Mouse (Mus musculus): ENCODE results near the gene Slc27a5. TPM values are rescaled to one million over a fixed set of nuclear protein-coding genes. Genes with fewer than 3 reads are reported as not detected.
A peak's percentile ranks its signal among the peaks of the same experiment; 100 is the strongest.

The Slc27a5 gene
- total RNA-seq, 2 experiments from 2014 or later = not detected

DNA sequence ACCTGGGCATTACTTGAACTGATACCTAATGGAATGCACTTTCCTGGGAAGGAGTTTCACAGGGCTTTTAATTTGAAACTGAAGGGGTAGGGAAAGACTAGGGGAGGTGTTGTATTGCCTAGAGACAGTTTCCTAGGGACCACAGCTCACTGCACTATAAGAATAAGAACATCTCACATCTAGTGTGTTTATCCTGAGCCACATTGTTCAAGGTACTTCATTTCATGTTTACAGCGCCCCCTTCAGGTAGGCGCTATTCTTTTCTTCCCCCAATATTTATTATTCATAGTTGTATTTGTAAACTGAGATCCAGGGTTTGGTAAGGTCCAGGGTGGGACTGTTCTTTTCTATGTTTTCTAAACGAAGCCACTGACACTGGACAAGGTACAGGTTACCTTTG, 5.8 kb downstream of the Slc27a5 start:
- peak; percentile 60 for ATAC-seq (replicated peaks; ENCODE audit: poor library complexity, severe bottlenecking)

DNA sequence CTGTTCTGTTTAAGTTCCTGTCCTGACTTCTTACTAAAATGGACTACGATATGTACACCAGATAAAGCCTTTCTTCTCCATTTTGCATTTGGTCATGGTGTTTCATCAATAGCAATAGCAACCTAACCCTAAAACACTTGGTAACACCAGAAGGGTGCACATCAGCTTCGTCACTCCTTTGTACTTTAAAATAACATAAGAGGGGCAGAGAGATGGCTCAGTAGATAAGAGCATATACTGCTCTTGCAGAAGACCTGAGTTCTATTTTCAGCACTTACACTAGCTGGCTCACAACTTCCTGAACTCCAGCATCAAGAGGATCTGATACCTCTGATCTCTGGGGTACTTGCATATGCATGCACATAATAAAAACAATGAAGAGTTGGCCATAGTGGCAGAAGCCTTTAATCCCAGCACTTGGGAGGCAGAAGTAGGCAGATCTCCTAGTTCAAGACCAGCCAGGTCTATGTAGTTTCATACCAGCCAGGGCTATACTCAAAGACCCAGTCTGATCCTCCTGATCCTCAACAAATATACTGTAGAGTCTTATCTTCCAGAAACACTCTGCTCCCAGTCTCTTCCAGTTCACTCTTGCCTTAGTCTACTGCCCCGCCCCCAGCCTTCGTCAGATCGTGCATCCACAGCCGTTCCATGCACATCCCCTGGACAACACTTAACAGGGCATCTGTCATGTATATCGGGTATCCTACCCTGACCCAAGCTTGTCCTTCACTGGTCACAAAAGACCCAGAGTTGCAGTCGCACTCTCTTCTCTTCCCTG, 10.4 kb downstream of the Slc27a5 start:
- ATAC-seq (replicated peaks; ENCODE audit: poor library complexity, severe bottlenecking) = peak; percentile 45; the same call in 1 of the 2 replicates

DNA sequence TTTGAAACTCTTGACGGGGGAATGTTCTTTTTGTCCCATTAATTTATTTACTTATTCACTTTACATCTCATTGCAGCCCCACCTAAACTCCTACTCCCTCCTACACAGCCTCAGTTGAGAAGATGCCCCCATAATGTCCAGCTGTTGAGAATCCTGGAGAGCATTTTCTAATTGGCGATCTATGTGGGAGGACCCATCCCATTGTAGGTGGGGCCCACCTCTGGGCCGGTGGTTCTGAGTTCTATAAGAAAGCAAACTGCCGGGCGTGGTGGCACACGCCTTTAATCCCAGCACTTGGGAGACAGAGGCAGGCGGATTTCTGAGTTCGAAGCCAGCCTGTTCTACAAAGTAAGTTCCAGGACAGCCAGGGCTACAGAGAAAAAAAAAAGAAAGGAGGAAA, 11.1 kb downstream of the Slc27a5 start:
- ATAC-seq (replicated peaks; ENCODE audit: poor library complexity, severe bottlenecking) = no peak

DNA sequence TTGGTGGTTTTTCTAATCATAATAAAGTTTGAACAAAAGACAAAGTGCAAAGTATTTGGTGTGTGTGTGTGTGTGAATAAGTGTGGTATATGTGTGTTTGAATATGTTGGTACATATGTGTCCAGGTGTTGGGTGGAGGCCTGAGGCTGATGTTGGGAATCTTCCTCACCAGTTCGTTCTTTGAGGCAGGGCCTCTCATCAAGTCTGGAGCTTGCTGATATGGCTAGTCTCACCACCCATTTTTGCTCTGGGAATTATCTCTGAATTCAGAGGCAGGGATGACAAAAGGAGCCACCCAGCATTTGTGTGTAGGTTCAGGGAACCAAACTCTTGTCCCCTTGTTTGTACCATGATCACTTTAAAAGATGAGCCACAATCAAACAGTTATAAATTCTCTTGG, 12.3 kb downstream of the Slc27a5 start:
- no peak for ATAC-seq (replicated peaks; ENCODE audit: poor library complexity, severe bottlenecking)

DNA sequence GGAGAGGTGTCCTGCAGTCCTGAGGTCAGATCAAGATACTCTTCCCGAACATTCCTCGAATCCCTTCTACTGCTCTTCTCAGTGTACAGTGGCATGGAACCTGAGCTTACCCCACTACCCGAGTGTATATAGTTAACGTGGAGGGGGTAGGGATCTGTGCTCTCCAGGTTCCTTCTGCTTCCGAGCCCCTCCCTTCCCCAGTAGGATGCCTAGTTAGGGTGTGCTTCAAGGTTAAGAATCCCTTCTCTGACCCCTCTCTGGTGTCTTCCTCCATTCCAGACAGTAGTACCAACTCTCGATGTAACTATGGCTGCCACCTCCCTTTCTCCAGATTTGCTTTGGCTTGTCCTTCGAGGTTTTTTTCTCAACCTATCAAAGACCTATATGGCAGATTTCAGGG, 17.7 kb downstream of the Slc27a5 start:
- no peak for ATAC-seq (replicated peaks; ENCODE audit: poor library complexity, severe bottlenecking)

DNA sequence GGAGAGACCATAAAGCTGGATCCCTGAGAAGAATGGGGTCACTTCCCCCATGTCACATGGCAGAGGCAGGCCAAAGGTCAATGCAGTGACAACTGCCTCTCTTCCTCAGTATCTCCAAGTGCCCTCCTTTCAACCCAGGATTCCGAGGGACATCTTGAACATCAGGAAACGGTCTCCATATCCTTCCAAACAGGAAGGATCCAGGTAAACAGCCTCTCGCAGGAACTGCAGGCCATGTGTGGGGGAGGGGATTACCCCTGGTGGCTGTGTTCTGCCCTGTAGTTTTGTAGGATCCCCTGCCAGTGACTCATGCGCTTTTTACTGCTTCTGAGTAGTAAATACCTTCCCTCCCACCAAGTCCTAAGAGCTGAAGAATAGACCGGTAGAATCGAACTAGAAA, 18.2 kb downstream of the Slc27a5 start:
- no peak for ATAC-seq (replicated peaks; ENCODE audit: poor library complexity, severe bottlenecking)

DNA sequence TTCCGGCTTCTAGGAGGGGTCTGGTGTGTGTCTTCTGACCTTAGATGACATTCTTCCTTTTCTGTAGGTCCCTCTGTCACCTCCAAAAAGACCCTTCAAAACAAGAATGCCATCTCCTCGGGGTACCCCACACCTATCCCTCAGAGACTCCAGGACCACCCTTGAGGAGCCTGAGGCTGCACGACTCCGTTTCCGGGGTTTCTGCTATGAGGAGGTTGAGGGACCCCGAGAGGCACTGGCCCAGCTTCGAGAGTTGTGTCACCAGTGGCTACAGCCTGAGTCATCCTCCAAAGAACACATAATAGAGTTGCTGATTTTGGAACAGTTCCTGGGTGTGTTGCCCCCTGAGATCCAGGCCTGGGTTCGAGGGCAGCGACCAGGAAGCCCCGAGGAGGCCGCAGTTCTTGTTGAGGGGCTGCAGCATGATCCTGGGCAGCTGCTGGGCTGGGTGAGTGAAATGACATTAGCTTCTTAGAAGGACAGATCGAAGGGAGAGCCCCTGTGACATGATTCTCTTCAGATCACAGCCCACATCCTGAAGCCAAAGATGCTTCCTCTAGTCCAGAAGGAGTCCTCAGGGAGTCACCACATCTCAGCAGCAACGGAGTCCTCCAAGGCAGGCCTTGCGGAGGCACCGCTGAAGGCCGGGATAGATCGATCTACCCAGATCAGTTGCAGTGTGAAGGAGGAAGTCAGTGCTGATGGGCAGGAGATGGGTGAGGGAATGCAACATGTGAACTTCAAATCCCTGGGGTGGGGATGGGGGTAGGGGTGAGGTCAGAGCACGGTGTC, 18.9 kb downstream of the Slc27a5 start:
- ATAC-seq (replicated peaks; ENCODE audit: poor library complexity, severe bottlenecking) = no peak

DNA sequence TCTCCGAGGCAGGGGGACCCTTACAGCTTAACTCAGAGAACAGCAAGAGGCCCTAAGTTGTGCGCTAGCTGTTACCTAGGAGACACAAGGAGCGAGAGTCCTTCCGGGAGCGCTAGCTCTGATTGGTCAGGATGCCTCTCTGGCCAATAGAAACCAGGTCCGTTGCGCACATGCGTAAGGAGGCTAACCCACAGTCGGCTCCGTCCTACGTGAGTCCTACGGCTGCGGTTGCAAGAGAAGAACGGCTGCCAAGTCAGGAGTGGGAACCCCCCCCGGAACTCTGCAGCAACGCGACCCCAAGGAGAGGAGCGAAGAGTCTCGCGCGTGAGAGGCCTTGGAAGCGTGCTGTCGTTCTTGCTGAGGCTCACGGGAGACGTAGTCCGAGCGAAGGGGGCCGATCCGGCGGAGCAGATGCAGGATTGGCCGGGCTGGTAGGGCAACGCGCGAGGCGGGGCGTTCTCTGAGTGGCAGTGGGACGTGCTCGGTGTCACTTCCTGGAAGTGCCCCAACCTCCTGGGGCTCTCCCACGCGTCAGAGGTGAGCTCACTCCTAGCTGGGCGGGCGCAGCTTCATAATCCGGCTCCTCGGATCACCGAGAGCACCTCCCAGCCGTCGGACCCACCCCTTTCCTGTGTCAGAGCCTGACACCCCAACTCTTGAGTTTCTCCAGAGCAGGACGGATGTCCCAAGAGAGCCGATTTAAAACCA, 20.2 kb downstream of the Slc27a5 start, which contains the start of gene Zfp446:
Zfp446 (plus strand) TSS at position 167 of the 708 bp plus-strand sequence.
- peak; percentile 92 for ATAC-seq (replicated peaks; ENCODE audit: poor library complexity, severe bottlenecking)

DNA sequence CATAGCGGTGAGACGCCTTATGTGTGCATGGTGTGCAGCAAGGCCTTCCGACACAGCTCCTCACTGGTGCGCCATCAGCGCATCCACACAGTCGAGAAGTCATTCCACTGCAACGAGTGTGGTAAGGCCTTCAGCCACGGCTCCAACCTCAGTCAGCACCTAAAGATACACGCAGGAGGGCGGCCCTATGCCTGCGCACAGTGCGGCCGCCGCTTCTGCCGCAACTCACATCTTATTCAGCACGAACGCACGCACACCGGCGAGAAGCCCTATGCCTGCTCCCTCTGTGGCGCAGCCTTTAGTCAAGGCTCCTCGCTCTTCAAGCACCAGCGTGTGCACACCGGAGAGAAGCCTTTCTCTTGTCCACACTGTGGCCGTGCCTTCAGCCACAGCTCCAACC, 27.1 kb downstream of the Slc27a5 start:
- ATAC-seq (replicated peaks; ENCODE audit: poor library complexity, severe bottlenecking) = no peak

DNA sequence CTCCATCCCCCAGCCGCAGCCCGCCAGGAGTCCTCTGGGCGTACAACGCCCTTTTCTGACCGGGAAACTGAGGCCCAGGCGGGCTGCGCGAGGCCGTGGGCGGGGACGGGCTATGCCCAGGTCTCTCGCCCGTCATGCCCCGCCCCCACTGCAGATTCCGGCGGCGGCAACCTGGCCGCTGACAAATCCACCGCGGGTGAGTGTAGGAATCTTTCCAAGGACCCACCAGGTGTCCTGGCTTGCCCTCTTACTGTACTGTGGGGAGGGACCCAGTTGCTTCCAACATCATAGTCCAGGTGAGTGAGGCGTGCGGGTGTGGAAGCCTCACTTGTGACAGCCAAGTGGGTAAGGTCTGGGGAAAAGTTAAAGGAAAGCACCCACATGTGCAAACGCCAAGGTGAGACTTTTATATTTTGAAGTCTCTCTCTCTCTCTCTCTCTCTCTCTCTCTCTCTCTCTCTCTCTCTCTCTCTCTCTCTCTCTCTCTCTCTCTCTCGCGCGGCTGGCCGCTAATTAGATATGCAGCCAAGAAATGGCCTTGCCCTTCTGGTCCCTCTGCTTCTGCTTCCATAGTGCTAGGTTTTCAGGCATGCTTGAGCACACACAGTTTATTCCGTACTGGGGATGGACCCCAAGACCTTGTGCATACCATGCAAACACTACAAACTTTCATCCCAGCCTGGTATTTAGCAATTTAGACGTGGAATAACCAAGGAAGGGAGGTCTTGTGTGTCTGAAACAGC, 31.7 kb downstream of the Slc27a5 start:
- peak; percentile 37 for ATAC-seq (replicated peaks; ENCODE audit: poor library complexity, severe bottlenecking)

DNA sequence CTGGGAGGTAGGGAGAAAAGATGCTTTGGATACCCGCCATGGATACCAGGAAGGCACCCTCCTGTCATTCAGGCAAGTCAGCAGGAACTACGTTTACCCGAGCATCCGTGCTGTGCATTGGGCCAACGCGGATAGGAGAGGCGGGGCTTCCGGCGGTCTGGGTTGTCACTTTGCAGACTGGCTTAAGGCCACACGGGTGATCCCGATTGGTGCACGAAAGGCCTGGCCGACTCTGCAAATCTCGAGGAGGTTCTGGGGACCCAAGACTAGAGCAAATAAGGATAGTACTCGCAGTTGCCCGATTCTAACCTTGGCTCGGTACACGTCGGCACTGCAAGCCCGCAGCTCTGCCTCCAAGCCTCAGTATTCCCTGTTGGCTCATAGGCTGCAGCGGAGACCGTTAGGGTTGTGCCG, 32.3 kb downstream of the Slc27a5 start, which contains the start of gene Zfp324:
Zfp324 (plus strand) TSS at position 161 of the 414 bp plus-strand sequence.
- peak; percentile 83 for ATAC-seq (replicated peaks; ENCODE audit: poor library complexity, severe bottlenecking)

DNA sequence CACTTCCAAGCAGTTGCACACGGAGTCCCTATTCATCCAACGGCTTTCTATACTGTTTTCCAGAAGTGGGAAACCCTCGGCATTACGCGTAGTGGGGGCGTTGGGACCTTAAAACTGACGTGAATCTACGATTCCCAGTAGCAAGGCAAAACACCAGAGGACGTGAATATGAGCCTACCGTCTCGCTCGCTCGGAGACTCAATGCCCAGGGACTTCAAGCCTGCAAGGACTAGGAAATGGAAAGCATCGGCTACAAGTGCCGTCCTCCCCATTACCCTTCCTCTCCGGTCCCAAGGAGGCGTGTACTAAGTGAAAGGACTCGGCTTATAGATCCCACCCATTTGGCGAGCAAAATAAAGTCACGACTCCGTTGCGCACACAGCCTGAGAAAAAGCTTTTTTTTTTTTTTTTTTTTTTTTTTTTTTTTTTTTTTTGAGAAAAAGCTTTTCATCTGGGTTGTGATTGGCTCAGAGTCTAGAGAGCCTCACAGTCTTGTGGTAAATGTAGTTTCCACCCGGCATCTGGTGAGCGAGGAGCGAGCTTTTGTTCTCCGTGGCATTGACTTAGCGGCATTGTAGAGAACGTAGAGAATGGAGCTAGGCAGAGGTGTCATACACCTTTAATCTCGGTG, 36.4 kb downstream of the Slc27a5 start:
- peak; percentile 62 for ATAC-seq (replicated peaks; ENCODE audit: poor library complexity, severe bottlenecking)

DNA sequence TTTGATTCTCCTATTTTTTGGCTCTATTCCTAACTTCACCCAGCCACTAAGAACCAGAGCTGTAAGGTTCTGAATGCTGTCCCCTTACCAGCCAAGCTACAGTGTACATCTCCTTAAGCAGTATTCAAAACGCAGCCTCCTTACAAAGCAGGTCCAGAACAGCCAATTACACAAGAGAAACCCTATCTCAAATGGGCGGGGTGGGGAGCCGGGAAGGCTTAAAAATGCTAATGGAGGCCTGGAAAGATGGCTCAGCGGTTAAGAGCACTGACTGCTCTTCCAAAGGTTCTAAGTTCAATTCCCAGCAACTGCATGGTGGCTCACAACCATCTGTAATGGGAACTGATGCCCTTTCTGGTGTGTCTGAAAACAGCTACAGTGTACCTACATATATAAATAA, 38.3 kb downstream of the Slc27a5 start:
- ATAC-seq (replicated peaks; ENCODE audit: poor library complexity, severe bottlenecking) = no peak

DNA sequence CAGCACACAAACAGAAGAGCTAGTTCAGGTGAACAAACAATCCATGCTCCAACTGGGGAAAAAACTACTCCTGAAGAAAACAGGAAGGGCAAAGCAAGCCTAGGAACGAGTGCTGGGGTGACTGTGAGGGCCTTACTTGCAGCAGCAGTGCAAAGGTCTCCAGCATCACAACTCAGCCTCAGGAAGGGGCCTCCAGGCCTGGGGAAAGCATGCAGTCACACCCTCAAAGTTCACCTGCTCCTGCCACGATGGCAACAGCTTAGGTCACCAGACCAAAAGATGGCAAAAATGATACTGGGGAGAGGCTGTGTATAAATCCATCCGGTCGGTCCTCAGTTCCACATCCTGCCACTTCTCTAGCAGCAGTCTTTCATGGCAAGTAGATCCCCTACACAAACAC, 39.0 kb downstream of the Slc27a5 start:
- no peak for ATAC-seq (replicated peaks; ENCODE audit: poor library complexity, severe bottlenecking)

DNA sequence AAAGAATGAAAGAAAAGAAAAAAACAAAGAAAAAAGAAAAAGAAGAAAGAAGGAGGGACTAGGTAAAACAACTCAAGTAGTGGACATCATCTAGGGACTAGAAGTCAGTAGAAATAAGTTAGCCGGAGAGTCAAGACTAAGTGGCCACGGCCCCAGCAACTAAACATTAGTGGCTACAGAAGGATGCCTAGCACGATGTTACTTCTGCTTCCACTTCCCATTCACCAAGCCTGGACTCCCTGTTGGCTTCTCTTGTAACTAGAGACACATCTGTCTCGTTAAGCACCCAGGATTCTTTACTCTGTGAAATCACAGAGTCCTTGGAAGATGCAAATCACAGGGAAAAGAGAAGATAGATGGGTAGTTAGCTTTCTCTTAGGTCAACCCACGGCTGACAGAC, 40.5 kb downstream of the Slc27a5 start:
- ATAC-seq (replicated peaks; ENCODE audit: poor library complexity, severe bottlenecking) = 0 out of 2 replicates have a peak, but pooled peaks have one; percentile 15

DNA sequence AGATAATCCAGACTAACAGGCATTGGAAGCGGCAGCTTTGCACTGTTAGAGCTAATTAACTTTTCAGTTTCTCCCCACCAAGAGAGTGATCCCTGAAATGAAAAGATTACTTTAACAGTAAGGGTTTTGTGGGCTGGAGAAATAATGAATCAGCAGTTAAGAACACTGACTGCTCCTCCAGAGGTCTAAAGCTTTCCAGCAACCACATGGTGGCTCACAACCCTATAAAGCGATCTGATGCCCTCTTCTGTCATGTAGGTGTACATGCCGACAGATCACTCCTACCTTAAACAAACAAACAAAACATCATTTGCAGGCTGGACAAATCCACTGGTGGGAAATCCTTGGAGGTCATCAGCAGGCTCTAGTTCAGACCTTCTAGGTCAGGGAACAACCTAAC, 43.1 kb downstream of the Slc27a5 start:
- peak; percentile 62 for ATAC-seq (replicated peaks; ENCODE audit: poor library complexity, severe bottlenecking)

DNA sequence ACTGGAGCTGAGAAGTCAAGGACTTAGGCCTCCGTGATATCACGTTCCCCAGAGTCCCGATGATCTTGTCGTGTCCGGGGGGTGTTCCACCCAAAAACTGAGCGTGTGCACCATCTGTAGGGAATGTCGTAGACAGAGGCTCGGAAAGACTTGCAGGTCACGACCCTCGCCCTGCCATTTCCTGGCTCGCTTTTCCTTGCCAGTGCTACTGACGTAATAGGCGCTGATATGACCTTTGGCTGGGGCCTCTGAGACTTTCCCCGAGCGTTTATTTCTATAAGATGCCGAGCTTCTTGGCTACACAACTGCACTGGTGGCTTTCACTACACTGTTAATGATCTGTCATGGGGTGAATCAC, 48.1 kb downstream of the Slc27a5 start:
- no peak for ATAC-seq (replicated peaks; ENCODE audit: poor library complexity, severe bottlenecking)

DNA sequence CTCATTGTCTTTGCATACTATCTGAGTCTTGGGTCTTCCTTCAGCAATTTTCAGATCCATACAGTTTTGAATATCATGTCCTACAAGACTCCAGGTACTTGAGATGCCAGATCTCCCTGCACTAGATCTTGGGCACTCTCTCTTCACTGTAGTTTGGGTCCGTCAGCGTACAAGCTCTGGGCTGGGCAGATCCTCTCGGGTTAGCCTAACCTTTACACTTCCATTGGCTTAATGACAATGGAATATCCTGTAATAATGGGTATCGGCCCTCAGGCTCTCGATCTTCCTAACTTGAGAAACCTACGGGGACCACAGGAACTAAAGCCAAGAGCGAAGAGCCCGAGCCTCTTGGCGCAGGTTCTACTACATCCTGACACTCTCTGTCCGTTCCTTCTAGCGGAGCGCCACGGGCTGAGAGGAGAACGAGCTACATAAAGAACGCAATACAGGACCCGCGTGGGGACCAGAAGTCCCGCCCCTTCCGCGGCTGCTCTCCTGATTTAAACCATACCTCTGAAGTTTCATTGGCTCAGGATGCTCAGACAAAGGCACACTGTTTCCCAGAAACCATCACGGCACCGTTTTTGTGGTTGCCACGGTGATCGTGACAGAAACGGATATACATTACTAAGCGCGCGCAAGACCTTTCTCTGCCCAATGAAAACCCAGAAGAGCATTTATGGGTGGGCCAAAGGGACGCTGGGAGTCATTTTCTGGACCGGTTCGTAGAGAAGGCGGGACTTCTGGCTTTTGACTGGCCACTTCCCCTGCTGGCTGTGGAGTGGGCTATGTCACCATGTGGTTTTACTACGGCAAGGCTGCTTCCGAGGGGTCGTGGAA, 48.7 kb downstream of the Slc27a5 start:
- ATAC-seq (replicated peaks; ENCODE audit: poor library complexity, severe bottlenecking) = peak; percentile 93

DNA sequence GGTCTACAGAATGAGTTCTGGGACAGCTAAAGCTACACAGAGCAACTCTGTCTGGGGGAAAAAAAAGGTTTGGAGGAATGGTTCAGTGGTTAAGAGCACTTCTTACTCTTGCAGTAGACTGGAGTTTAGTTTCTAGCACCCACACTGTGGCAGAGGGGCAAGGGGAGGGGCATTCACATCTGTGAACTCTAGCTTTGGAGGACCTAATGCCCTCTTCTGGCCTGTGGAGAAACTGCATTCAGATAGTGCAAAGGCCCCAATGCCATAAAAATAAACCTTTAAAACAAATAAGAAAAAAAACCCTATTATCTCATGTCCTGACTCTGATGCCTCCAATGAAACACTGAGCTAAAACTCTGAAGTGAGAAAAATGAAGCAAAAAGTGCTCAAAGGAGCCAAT, 54.5 kb downstream of the Slc27a5 start:
- peak; percentile 96 for ATAC-seq (replicated peaks; ENCODE audit: poor library complexity, severe bottlenecking)

All from granulocyte monocyte progenitor cell, adult 5-6 weeks (primary cell).